Mouse (Mus musculus) hindbrain, embryonic 10.5 days (tissue): ENCODE data around the gene Ndrg4. TPM values are rescaled to one million over a fixed set of nuclear protein-coding genes. Genes with fewer than 3 reads are reported as not detected.

ENCODE experiments used
- DNase-seq: peaks from one replicate; pipeline ENCODE4 v3.0.0-alpha.2; 2017; ENCODE audit warnings: low spot score
- H3K27ac ChIP-seq: fragments of 300-500 bp; sonication (generic); 2 replicates; pipeline ENCODE4 v1.5.1; 2016; ENCODE audit warnings: mild to moderate bottlenecking, moderate library complexity
- H3K27me3 ChIP-seq: fragments of 300-500 bp; sonication (generic); 2 replicates; pipeline ENCODE4 v1.6.1; 2016; ENCODE audit warnings: mild to moderate bottlenecking; ENCODE audit not compliant: poor library complexity, insufficient read depth, severe bottlenecking
- H3K36me3 ChIP-seq: fragments of 300-500 bp; sonication (generic); 2 replicates; pipeline ENCODE4 v1.6.1; 2016; ENCODE audit warnings: mild to moderate bottlenecking, moderate library complexity
- H3K4me1 ChIP-seq: fragments of 300-500 bp; sonication (generic); replicated peaks from 2 replicates; pipeline ENCODE4 v1.6.1; 2016; ENCODE audit warnings: mild to moderate bottlenecking
- H3K4me3 ChIP-seq: fragments of 300-500 bp; sonication (generic); 2 replicates; pipeline ENCODE4 v1.5.1; 2016; ENCODE audit warnings: mild to moderate bottlenecking, moderate library complexity
- H3K9me3 ChIP-seq: fragments of 300-500 bp; sonication (generic); 2 replicates; pipeline ENCODE4 v1.6.1; 2016; ENCODE audit warnings: mild to moderate bottlenecking, moderate library complexity
- WGBS: fragments of 180-500 bp; shearing (Covaris S2); methylation state at CpG from one replicate; pipeline ENCODE4 v1.1.7; 2016; 5-methylcytosine and 5-hydroxymethylcytosine counted together
- polyA plus RNA-seq: library from polyadenylated mRNA; unstranded; fragments of >200 nt; fragmentation: Nextera tagmentation; extraction: Ambion mirVana; gene quantifications from 2 replicates; pipeline ENCODE4 v1.2.1, GENCODE M21; 2016

The Ndrg4 gene
- polyA plus RNA-seq, result 27.5 and 51.8 TPM in 2 replicates

DNA sequence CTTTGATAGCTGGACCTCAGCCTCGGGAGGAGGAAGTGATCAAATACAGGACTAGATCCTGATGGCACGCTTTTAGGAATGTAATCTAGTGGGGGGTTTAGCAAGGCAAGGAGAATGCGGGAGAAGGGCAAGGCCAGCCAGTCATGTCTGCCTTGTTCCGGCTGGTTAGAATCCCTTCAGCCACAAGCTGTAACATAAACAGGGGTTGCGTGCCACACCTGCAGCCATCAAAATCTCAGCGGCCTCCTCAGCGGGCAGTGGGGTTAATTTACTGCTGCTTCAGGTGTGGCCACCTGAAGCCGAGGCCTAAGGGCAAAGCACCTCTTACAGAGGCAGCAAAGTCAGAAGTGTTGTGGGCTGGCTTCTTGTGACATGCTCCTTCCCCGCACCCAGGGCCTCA is at the start of gene Ndrg4:
Ndrg4 (plus strand) TSS at position 350 of the 400 bp plus-strand sequence.
- DNase-seq, result no peak
- Histone ChIP-seq H3K27ac (peak within 1 kb of the TSS; percentile 79), H3K27me3 (peaks cover 85% of the 10 kb centered on the region), H3K9me3 (no peaks in the 10 kb centered on the region), H3K36me3 (no peaks in the 10 kb centered on the region), H3K4me1 (peaks cover 23% of the 10 kb centered on the region), H3K4me3 (peak within 1 kb of the TSS; percentile 67)
- WGBS, result 44% methylated on average over 9 of the region's 9 CpGs

DNA sequence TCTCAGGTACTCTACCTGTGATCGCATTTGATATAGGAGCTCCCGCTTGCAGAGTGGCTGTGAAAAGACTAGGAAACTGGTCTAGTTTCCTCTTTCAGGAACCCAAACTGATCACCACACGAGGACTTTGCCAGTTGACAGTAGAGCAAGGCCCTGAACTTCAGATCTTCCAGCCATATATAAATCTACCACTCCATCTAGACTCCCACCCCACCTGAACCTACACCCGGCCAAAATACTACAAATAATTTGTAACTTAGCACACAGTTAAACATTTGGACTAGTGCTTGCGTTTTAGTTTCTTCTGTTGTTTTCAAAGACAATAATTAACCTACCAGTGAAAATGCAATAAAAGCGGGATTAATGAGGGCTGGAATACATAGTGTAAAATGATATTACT is 43.9 kb upstream of the Ndrg4 start:
- 84% methylated on average over 6 of the region's 6 CpGs for WGBS
- Histone ChIP-seq H3K27me3 (peaks cover 17% of the 10 kb centered on the region; the same call in 1 of the 2 replicates), H3K27ac (peak overlapping the region; percentile 88), H3K36me3 (peaks cover 6% of the 10 kb centered on the region; the same call in 1 of the 2 replicates), H3K9me3 (no peaks in the 10 kb centered on the region), H3K4me3 (peak overlapping the region; percentile 91), H3K4me1 (peaks cover 12% of the 10 kb centered on the region)
- no peak for DNase-seq

DNA sequence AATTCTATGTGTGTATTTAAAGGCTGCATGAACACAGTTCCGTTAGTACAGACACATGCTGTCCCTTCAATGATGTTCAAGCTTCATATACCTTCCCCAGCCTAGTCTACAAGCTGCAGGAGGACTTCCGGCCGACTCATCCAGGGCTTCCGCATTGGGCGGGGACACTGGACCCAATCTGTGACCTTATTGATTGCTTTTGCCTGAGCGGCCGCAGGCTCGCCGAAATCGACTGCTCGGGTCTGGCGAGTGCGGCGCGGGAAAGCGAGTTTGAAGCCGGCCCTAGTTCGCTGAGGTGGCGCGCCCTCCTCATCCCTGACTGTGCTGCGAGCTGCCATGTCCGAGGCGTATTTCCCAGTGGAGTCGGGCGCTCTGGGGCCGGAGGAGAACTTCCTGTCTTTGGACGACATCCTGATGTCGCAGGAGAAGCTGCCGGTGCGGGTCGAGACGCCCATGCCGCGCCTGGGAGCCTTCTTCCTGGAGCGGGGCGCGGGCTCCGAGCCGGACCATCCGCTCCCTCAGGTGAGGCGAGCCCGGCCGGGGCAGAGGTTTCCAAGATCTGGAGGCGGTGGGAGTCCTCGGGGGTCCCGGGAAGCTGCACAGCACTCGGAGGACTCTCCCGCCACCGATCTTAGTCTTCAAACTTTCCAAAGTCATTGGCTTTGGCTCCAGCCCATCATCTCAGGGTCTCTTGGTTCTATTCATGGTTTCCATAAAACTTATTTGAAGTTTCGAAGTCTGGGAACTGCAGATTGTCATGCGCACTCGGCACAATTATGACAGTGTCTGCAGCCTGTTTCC is 43.3 kb upstream of the Ndrg4 start, which contains the start of gene Gins3:
Gins3 (plus strand) TSS at position 192 of the 801 bp plus-strand sequence.
- Histone ChIP-seq H3K4me1 (peaks cover 12% of the 10 kb centered on the region), H3K27me3 (peaks cover 11% of the 10 kb centered on the region; the same call in 1 of the 2 replicates), H3K36me3 (peaks cover 12% of the 10 kb centered on the region), H3K4me3 (peak within 1 kb of the TSS; percentile 91), H3K27ac (peak within 1 kb of the TSS; percentile 88), H3K9me3 (no peaks in the 10 kb centered on the region)
- peak; percentile 96 for DNase-seq
- WGBS, result under 1% methylated on average over 52 of the region's 52 CpGs

DNA sequence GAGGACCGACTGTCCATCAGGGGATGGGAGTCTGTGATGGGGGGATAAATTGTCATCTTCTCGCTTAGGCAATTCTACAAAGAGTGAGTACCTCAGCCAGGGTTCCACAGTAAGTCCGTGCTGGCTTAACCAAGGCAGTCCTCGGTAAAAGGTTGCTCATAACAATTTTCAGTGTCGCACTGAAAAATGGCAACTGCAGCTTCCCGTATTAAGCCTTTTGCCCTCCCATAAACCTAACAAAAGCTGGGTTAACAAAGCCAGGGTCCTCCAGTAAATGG is 42.8 kb upstream of the Ndrg4 start:
- H3K4me1 ChIP-seq, result peaks cover 12% of the 10 kb centered on the region
- peak overlapping the region; percentile 88 for H3K27ac ChIP-seq
- H3K4me3 ChIP-seq, result peak overlapping the region; percentile 91
- H3K9me3 ChIP-seq, result no peaks in the 10 kb centered on the region
- H3K36me3 ChIP-seq, result peaks cover 17% of the 10 kb centered on the region
- 5% methylated on average over 6 of the region's 6 CpGs for WGBS
- no peak for DNase-seq
- peaks cover 11% of the 10 kb centered on the region; the same call in 1 of the 2 replicates for H3K27me3 ChIP-seq

DNA sequence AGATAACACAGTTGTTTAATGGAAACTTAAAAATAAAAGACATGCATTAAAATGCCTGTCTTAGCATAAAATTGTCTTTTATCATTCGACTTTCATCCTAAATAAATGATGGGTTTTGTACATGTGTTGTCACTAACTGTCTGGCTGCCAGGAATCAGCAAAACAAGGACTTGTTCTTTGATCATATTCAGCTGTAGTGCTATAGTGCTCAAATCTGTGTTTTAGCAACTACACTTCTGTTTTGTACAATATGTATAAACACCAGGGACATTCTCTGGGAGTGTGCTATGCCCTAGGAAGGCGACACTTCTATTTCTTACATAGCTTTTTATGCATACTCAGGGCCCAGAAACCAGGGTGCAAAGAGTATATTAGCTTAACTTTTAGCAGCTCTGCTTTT is 31.8 kb upstream of the Ndrg4 start:
- no peak overlapping the region for H3K27ac ChIP-seq
- H3K27me3 ChIP-seq, result no peaks in the 10 kb centered on the region
- H3K4me1 ChIP-seq, result no peaks in the 10 kb centered on the region
- WGBS, result 93% methylated on average over 2 of the region's 2 CpGs
- no peak overlapping the region for H3K4me3 ChIP-seq
- no peak for DNase-seq
- no peaks in the 10 kb centered on the region for H3K9me3 ChIP-seq
- peaks cover 53% of the 10 kb centered on the region for H3K36me3 ChIP-seq

DNA sequence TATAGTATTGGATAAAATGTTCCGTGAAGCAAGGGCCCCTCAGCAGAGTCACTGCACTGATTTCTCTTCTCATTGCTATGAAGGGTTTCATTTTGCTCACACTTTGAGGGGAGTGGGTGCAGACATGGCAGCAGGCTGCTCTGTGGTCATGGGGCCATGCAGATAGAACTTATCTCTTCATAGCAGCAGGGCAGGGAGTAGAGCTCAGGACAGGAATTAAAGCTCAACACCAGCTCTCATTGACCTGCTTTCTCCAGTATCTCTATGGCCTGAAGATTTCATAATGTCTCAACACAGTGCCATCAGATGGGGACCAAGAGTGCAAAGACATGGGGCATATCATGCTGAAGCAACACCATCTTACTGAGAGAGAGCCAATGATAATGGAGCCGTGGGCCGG is 28.5 kb upstream of the Ndrg4 start:
- Histone ChIP-seq H3K27me3 (no peaks in the 10 kb centered on the region), H3K27ac (no peak overlapping the region), H3K4me3 (no peak overlapping the region), H3K36me3 (peaks cover 23% of the 10 kb centered on the region), H3K9me3 (no peaks in the 10 kb centered on the region), H3K4me1 (no peaks in the 10 kb centered on the region)
- DNase-seq, result no peak
- 86% methylated on average over 3 of the region's 3 CpGs for WGBS

DNA sequence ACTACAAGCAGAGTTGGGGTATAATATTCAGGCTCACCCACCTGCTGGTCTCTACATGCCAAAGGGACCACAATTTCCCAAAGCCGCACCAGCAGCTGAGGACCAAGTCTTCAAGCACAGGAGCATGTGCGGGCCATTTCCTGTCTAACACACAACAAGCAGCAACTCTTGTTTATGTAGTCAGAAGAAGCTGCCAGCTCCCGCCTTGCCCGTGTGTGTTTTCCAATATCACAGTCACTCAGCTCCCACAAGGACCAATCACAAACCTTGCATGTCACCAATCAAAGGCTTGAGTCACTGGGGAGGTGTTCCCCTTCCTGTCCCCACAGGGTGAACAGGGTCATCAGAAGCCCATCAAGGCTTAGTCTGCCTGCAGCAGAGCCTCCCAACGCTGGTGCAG is 23.4 kb upstream of the Ndrg4 start:
- Histone ChIP-seq H3K36me3 (no peaks in the 10 kb centered on the region), H3K27ac (no peak overlapping the region), H3K27me3 (no peaks in the 10 kb centered on the region), H3K4me3 (no peak overlapping the region), H3K9me3 (no peaks in the 10 kb centered on the region), H3K4me1 (0 out of 2 replicates have a peak, but pooled peaks cover 8% of the 10 kb centered on the region)
- WGBS, result 80% methylated on average over 5 of the region's 5 CpGs
- no peak for DNase-seq

DNA sequence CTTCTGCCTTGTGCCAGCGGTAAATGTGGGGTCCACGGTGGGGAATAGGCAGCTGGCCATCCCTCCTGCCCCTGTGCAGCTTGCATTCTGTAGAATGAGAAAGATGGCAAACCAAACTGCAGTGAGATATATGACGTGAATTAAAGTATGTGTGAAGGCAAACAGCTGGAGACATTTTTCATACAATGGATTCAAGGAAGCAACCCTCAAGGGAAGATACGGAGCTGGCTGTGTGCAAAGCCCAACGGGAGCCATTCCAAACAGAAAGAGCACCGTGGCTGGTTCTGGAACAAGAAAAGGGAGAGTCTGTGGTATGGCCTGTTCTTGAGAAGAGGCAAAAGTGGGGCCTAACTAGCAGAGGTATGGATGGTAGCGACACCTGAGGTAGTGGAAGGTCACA is 20.9 kb upstream of the Ndrg4 start:
- Histone ChIP-seq H3K27ac (no peak overlapping the region), H3K36me3 (no peaks in the 10 kb centered on the region), H3K4me3 (no peak overlapping the region), H3K4me1 (0 out of 2 replicates have a peak, but pooled peaks cover 8% of the 10 kb centered on the region), H3K27me3 (no peaks in the 10 kb centered on the region), H3K9me3 (no peaks in the 10 kb centered on the region)
- DNase-seq, result no peak
- WGBS, result 81% methylated on average over 7 of the region's 7 CpGs

DNA sequence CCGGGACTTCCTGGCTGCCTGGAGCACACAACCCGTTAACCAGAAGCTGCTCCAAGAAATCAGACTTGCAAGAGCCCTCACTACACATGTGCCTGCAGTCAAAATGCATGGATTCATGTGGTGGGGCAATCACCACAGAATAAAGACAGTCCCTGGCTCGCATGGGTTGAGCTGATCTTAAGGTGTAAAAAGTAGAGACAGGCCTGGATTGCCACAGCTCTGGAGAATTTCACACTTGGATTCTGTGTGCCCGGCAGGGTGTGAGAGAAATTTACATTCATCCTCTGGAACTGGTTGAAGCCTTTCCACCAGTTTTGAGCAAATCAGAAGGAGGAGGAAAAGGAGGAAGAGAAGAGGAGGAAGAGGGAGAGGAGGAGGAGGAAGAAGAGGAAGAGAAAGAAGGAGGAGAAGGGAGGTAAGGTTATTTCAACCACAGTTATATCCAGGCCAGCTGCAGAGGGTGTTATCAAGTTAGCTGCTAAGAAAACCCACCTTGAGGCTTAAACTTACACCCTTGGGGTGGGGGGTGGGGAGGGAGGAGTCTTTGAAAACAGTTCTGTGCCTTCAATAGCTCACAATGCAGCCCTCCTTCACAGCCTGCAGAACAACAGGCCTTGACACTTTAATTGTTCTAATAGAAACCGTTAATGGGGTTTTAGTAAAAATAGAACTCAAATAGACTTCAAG is 20.3 kb upstream of the Ndrg4 start:
- Histone ChIP-seq H3K4me1 (0 out of 2 replicates have a peak, but pooled peaks cover 8% of the 10 kb centered on the region), H3K36me3 (no peaks in the 10 kb centered on the region), H3K4me3 (no peak overlapping the region), H3K27ac (no peak overlapping the region), H3K9me3 (no peaks in the 10 kb centered on the region), H3K27me3 (no peaks in the 10 kb centered on the region)
- 59% methylated on average over 5 of the region's 5 CpGs for WGBS
- DNase-seq, result no peak

DNA sequence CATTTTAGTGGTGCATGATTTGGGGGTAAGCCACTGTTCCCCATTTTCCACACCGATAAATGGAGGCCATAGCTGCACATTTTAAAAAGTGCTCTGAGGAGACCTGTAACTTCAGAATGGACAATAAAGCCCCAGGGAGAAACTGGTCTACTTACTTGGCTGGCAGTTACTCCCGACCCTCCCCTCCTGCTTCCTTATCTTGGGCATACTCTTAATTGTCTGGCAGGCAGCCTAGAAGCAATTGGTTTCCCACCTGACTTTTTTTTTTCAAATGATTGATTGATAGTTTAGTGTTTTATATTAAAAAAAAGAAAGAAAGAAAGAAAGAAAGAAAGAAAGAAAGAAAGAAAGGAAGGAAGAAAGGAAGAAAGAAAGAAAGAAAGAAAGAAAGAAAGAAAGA is 19.3 kb upstream of the Ndrg4 start:
- Histone ChIP-seq H3K27ac (no peak overlapping the region), H3K4me1 (0 out of 2 replicates have a peak, but pooled peaks cover 8% of the 10 kb centered on the region), H3K27me3 (no peaks in the 10 kb centered on the region), H3K4me3 (no peak overlapping the region), H3K36me3 (no peaks in the 10 kb centered on the region), H3K9me3 (no peaks in the 10 kb centered on the region)
- WGBS, result 71% methylated on average over 2 of the region's 2 CpGs
- no peak for DNase-seq

DNA sequence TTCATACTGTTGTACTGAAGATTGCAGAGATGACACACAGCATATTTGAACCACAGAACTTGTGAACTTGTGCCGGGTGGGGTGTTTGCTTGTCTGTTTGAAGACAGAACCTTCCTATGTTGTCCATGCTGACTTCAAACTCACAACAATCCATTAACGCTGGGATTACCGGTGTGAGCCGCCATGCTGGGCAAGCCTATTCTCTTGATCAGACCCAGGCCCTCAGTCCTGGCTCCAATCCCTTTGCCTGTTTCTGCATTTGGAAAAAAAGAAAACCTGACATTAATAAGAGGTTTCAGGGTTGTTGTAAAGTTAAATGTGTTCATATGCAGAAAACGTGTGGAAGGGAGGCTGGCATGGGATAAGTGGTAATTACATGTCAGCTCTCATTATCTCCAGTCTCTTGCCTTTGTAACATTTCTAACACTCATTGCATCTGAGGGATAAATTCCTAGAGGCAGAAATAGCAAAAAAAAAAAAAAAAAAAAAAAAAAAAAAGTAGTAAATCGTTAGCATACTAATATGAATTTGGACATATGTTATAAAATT is 16.4 kb upstream of the Ndrg4 start:
- Histone ChIP-seq H3K36me3 (no peaks in the 10 kb centered on the region), H3K4me3 (no peak overlapping the region), H3K4me1 (0 out of 2 replicates have a peak, but pooled peaks cover 8% of the 10 kb centered on the region), H3K27me3 (no peaks in the 10 kb centered on the region), H3K9me3 (no peaks in the 10 kb centered on the region), H3K27ac (no peak overlapping the region)
- 83% methylated on average over 6 of the region's 6 CpGs for WGBS
- DNase-seq, result no peak

DNA sequence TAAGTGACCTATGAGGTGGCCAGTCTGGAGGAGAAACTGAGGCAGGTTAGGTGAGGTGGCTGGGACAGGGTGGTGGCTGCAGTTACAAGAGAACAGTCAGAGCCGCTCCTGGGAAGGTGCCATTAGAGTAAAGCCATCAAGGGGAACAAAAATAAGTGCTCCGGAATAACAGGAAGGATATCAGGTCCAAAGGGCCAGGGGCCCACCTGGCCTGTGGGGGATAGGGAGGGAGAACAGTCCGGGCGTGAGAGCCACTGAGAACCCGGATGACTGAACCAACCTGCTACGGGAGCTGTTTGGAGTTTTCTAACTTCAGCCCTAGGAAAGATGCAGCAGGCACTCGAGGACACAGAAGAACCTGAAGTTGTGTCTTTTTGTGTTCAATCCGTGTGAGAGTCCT is 15.7 kb upstream of the Ndrg4 start:
- Histone ChIP-seq H3K4me3 (no peak overlapping the region), H3K4me1 (0 out of 2 replicates have a peak, but pooled peaks cover 4% of the 10 kb centered on the region), H3K36me3 (no peaks in the 10 kb centered on the region), H3K27me3 (no peaks in the 10 kb centered on the region), H3K27ac (no peak overlapping the region), H3K9me3 (no peaks in the 10 kb centered on the region)
- no peak for DNase-seq
- WGBS, result 81% methylated on average over 8 of the region's 8 CpGs

DNA sequence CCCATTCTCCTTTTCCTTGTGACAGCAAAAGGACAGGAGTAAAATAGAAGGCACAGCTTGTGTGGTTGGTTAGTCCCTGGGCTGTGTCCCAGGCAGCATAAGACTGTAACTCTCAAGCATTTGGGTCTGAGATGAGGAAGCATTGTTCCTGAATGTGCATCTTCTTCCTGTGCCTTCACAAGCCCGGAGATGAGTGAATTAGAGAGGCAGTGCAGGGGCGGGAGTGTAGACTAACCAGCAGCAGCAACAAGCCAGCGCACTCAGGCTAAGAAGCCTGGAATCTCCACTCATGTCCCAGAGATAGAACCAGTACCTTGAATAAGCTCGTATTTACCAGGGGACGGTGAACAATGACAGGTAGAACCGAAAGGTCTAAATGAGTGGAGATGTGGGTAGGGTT is 15.2 kb upstream of the Ndrg4 start:
- DNase-seq, result no peak
- WGBS, result 91% methylated on average over 6 of the region's 6 CpGs

More for the DNA sequence above, 15.2 kb upstream of the Ndrg4 start:
- H3K4me1 ChIP-seq, result 0 out of 2 replicates have a peak, but pooled peaks cover 2% of the 10 kb centered on the region
- H3K9me3 ChIP-seq, result 0 out of 2 replicates have a peak, but pooled peaks cover 3% of the 10 kb centered on the region
- H3K4me3 ChIP-seq, result no peak overlapping the region
- no peaks in the 10 kb centered on the region for H3K36me3 ChIP-seq
- no peaks in the 10 kb centered on the region for H3K27me3 ChIP-seq
- H3K27ac ChIP-seq, result no peak overlapping the region
